Mouse (Mus musculus) CD4-positive, CD25-positive, alpha-beta regulatory T cell (primary cell): ENCODE measurements around the gene Olfr873. TPM values are rescaled to one million over a fixed set of nuclear protein-coding genes. Genes with fewer than 3 reads are reported as not detected.

Experiments
- polyA plus RNA-seq: library from polyadenylated mRNA; unstranded; fragments of 100-300 nt; shearing (Covaris generic); gene quantifications from one replicate; pipeline ENCODE4 v1.2.1, GENCODE M21; 2017

The Olfr873 gene
- polyA plus RNA-seq = 0.04 TPM

GRCm38 (mm10) chr9:20298232-20298631 lies at the start of gene Olfr873:
Gene Olfr873 (plus strand): TSS chr9:20298532.

GRCm38 (mm10) chr9:20282051-20282450 lies 16.3 kb upstream of the Olfr873 start, which contains the start of gene Olfr39:
Gene Olfr39 (plus strand): TSS chr9:20282351.

GRCm38 (mm10) chr9:20335994-20336393 lies 37.7 kb downstream of the Olfr873 start, which contains the start of gene Olfr18:
Gene Olfr18 (minus strand): TSS chr9:20336094.

Other genes with a start within 250 kb of the Olfr873 start
- gene Olfr867, start 241.0 kb upstream of the Olfr873 start, polyA plus RNA-seq = not detected
- gene Olfr868, start 199.9 kb upstream of the Olfr873 start, polyA plus RNA-seq = not detected
- not detected for gene Olfr869, start 169.5 kb upstream of the Olfr873 start, polyA plus RNA-seq
- gene Olfr870, start 124.5 kb upstream of the Olfr873 start, polyA plus RNA-seq = not detected
- not detected for gene Olfr871, start 86.3 kb upstream of the Olfr873 start, polyA plus RNA-seq
- 0.16 TPM for gene Olfr872, start 61.4 kb upstream of the Olfr873 start, polyA plus RNA-seq
- not detected for gene Olfr39, start 16.2 kb upstream of the Olfr873 start, polyA plus RNA-seq
- gene Olfr18, start 37.6 kb downstream of the Olfr873 start, polyA plus RNA-seq = 0.19 TPM
- 36.2 TPM for gene Zfp560, start 86.6 kb downstream of the Olfr873 start, polyA plus RNA-seq
- gene Zfp26, start 161.6 kb downstream of the Olfr873 start, polyA plus RNA-seq = 25.4 TPM
- 21.5 TPM for gene Zfp426, start 194.2 kb downstream of the Olfr873 start, polyA plus RNA-seq
- 32.6 TPM for gene Zfp266, start 222.9 kb downstream of the Olfr873 start, polyA plus RNA-seq